Mouse (Mus musculus) B cell, adult (primary cell): ENCODE results near the gene Zcrb1. TPM values are rescaled to one million over a fixed set of nuclear protein-coding genes. Genes with fewer than 3 reads are reported as not detected.

Experiments used
- total RNA-seq: library from RNA; stranded (reverse); gene quantifications from 4 replicates; pipeline ENCODE4 v1.2.4, GENCODE M21; 2023; ENCODE audit not compliant: inconsistent age

Zcrb1 gene
- 79.2 to 96.1 TPM (median 91.3 TPM) in 4 replicates for total RNA-seq

GRCm38 (mm10) chr15:93397826-93398698, at the start of gene Zcrb1, which contains the start of gene Pphln1:
TSS of gene Zcrb1 (minus strand) at chr15:93398334.
TSS of gene Pphln1 (plus strand) at chr15:93398350.

DNA sequence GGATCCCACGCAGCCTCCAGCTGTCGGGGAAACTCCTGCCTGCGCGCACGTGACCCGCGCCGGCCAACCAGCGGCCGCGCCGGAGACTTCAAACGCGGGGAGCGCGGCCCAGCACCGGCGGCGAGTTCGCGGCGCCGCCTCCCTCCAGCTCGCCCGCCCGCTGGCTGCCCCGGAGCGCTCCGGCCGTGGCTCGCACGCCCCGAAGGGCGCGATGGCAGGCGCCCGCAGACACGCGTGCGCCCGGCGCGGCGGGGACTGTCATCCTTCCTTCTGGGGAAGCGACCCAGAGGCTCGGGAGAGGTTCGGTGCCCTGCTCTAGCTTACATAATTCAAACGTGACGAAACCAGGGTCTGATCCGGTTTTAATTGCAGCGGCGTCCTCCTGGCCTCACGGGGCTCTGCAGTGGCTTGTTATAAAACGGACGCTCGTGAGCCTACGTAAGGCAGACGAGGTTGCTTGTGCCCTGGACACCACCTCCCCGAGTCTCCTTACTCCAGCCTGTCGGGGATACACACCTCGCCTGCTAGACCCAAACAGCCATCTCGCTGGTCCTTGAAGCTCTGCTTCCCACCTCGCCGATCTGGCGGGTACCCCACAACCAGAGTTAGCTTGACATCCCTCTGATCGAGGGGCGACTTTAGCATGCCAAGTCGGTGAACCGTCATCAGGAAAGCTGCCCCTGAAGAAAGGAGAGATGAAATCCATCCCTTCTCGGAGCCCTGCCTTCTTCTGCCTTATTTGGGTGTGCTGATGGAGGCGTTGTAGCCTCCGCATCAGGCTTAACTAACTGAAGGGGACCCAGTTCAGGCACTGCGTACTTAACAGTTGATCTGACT, 61.0 kb downstream of the Zcrb1 start, which contains the start of gene Yaf2:
TSS of gene Yaf2 (minus strand) at position 11 of the 837 bp plus-strand sequence.

Other genes starting within 250 kb of the Zcrb1 start
- 36.5 to 40.6 TPM (median 38.9 TPM) in 4 replicates for gene Gxylt1, start 123.2 kb downstream of the Zcrb1 start, total RNA-seq
- gene Yaf2, start 61.4 kb downstream of the Zcrb1 start, total RNA-seq = 12.7 to 16.0 TPM (median 14.9 TPM) in 4 replicates
- 40.0 to 46.0 TPM (median 44.8 TPM) in 4 replicates for gene Pphln1, start within 50 bp of the Zcrb1 start, total RNA-seq
- 0.21 TPM in 1 of 4 replicates, not detected in the others for gene Prickle1, start 197.6 kb upstream of the Zcrb1 start, total RNA-seq